Mouse (Mus musculus) C2C12 (cell line): Measurements from ENCODE around the gene Gpr62.

ENCODE experiments used
- CTCF ChIP-seq: IDR thresholded peaks from one replicate; pipeline ENCODE4 v1.5.1; 2011; ENCODE audit not compliant: control insufficient read depth, insufficient read depth, insufficient read length
- FOSL1 ChIP-seq: IDR thresholded peaks from one replicate; pipeline ENCODE4 v1.8.0; 2011; ENCODE audit warnings: mild to moderate bottlenecking, low read length; ENCODE audit not compliant: poor library complexity, insufficient read depth, severe bottlenecking
- MAX ChIP-seq: IDR thresholded peaks from one replicate; pipeline ENCODE4 v1.6.1; 2011; ENCODE audit warnings: mild to moderate bottlenecking, control low read depth
- MYOD1 ChIP-seq: IDR thresholded peaks from one replicate; pipeline ENCODE4 v1.6.1; 2011; ENCODE audit warnings: low read depth; ENCODE audit not compliant: control insufficient read depth, insufficient read length
- MYOG ChIP-seq: IDR thresholded peaks from one replicate; pipeline ENCODE4 v1.6.1; 2011; ENCODE audit not compliant: control insufficient read depth, insufficient read length; ENCODE audit errors: extremely low read depth
- USF1 ChIP-seq: IDR thresholded peaks from one replicate; pipeline ENCODE4 v1.6.1; 2011; ENCODE audit warnings: low read depth, mild to moderate bottlenecking, control low read depth, moderate library complexity

DNA sequence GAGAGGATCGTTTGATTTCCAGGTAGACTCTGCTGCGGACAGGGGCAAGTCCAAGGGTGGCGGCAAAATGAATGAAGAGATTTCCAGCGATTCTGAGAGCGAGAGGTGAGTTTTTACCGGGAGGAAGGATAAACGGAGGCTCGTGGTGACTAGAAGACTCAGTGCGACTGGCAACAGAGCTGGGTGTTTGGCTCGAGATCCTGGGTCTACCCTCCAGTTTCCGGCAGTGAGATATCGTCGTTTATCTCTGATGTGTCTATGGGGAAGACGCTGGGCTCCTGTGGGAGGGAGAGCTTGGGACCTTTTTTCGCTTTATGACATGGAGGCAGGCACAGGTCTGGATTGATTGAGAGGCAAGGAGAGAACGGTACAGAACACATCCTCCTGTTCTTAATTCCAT, 11.9 kb upstream of the Gpr62 start:
- no peak for TF ChIP-seq CTCF
- no peak for TF ChIP-seq USF1
- TF ChIP-seq MYOD1: no peak
- no peak for TF ChIP-seq MAX
- no peak for TF ChIP-seq MYOG
- TF ChIP-seq FOSL1: no peak
